Mouse (Mus musculus) gastrocnemius, postnatal 10 days (tissue): ENCODE measurements at regions not wholly inside any gene's neighbourhood (a gene's known extent, or its start where the extent isn't known, plus 50 kb on each side); places are given as distances from the start of the nearest gene placed in this dataset.

Experiments
- DNase-seq: peaks from one replicate; pipeline ENCODE4 v3.0.0; 2021; ENCODE audit warnings: mixed read lengths

DNA sequence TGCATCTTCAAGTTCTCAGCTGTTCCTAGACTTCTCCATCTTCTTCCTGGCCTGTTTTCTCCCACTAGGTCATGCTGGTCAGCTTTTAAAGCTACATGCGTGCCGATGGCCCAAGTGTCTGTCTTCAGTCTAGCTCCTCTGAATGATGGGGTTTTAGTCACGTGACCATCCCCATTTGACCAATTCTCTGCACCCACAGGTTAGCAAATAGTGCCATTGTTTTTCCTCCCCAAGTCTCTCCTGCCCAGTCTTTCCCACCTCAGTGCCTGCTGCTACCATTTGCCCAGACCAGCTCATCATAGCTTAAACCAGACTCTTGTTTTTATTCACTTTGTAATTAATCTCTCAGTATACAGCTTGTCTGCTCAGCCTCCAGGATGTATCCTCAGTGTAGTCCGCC is 62.3 kb downstream of the Zfp706 start:
- no peak for DNase-seq

DNA sequence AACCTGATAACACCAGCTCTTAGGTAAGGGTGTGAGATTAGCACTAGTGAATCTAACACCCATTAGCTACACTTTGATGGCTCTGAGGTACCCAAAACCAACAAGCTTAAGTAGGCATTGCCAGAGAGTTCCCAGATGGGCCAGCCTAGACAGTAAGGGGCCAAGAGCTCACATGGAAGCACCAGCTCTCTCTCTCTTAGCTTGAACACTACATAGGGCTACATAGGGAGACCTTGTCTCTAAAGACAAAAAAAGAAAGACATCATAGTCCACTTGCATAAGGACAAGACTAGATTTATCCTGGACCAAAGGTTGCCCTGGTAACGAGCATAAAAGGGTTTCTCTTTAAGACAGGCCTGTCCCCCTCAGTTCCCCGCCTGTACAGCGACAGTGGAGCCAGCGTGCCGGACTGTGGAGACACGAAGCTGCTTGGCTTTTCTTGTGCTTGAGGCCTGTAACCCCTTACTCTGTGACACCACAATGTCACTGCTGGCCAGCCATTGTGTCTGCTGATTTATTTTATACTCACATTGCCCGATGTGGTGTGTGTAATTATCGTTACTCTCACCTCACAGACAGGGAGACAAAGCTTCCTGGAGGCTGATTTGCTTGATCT is 62.9 kb downstream of the Zfp706 start:
- no peak for DNase-seq

GRCm38 (mm10) chr15:36943492-36944112 is 64.0 kb downstream of the Zfp706 start:
- DNase-seq: no peak

GRCm38 (mm10) chr15:36942261-36942660 is 65.3 kb downstream of the Zfp706 start:
- no peak for DNase-seq

- no peak for DNase-seq
Observed at GRCm38 (mm10) chr15:36941741-36942140, 65.8 kb downstream of the Zfp706 start.

DNA sequence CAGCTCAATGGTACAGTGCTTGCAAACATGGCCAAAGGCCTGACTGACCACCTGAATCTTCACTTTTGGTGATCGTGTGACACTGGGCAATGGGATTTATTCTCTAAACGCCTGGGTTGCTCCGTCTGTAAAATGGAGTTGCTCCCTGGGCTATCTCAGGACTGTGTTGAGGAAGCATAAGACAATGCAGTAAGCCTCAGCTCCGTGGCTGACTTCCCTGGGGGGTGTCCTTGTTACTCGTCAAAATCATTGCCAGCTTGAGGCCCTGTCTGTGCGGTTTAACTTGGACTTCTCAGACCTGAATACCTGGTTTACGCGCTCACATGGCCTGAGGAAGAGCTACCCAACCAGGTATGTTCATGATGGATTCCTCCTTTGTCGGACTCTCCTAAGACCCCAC is 68.0 kb downstream of the Zfp706 start:
- DNase-seq: no peak

DNA sequence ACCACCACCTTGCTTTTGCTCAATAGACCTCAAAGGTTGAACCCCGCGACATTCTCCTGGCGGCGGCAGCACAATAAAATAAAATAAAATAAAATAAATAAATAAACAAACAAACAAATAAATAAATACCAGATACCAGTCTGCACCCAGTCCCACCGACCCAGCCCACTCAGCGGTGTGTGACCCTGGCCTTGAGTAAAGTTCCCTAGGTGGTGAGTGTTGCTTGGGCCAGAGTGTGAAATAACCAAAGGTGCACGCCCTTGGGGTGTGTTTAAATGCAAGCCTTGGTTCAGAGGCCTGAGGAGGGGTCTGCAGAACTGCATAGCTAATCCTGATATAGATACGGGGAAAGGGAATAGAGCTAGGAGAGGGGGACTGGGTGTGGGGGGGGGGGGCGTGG is 68.4 kb downstream of the Zfp706 start:
- no peak for DNase-seq

DNA sequence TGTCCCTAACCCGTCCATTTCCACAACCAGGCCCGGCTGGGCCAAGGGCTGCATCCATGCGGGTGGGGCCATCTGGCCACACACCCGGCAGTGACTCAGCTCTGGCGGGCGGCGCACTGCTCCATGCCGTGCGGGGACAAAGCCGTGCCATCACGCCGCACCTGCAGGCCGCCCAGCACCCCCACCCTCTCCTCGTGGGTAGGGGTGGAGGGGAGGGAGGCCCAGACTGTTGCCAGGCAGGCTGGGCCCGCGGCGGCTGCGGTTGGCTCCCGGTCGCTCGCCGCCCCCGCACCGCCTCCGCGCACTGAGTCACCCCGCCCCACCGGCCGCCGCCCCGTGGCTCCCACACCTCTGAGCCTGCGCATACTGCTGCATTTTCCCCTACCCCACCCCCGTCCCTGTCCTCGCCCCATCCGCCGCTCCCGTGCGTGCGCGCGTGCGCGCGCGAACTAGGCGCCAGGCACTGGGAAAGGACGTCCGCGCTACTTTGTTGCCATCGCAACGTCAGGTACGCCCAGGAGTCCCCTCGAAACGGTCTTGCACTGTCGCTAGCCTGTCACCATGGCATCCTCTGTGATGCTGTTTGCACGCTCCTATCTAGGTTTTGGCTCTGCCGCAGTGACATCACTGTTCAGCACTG is 68.9 kb downstream of the Zfp706 start:
- DNase-seq: peak; percentile 86

DNA sequence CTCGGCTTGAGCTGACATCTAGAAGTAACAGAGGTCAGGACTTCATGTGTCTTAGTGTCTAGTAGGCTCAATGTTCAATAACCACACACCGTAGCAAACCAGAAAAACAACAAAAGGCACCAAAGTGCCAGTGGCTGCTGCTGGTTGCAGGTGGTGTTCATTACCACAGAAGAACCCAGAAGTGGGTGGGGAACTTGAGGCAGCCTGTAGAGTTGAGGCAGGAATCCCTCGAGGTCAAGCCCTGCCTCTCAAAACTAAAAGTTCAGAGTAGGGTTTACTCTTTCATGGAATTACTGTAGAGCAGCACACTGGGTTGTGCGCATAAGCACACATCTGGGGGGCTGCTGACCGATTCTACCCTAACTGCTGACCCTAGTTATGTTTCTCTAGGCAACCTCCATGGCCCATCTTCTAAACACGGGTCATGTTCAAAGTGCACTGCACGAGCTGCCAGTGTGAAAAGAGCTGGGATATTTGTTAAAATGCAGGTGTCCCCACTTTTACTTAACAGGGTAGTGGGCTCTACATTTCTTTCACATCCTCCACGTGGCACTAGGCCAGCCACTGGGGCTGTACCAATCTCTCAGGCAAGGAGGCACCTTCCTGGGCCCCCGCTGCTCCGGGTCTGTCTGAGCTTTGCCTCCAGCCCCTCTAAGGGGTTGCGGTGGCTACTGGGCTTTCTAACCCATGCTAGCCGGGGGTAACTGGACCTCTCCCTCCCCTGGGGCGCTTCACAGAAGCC is 69.6 kb downstream of the Zfp706 start:
- peak; percentile 48 for DNase-seq

DNA sequence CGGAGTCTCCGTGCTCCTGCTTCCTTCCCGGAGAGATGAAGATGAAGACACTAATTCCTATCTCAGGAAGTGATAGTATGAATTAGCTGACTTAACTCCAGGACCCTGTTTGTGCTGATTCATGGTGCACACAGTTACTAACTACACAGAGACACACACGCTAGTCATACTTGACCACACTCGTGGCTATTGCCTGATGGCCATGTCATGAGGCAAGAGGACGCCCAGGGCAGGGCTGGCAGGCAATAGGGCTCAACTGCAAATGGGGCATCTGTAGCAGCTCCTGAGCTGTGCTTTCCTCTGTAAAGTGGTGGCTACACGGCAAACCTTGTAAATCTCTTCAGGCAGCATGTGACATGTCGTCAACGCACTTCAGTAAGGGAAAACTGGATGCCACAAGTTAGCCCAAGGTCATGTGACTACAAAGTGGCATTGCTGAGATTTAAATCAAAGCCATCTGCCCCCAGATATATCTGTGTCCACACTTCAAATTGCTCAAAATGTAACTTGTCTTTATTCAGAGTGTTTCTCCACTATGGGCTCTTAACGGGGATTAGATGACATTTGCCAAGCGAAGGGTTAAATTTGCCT is 70.4 kb downstream of the Zfp706 start:
- DNase-seq: no peak

- DNase-seq: no peak
Observed at GRCm38 (mm10) chr15:36934801-36935200, 72.8 kb downstream of the Zfp706 start.

DNA sequence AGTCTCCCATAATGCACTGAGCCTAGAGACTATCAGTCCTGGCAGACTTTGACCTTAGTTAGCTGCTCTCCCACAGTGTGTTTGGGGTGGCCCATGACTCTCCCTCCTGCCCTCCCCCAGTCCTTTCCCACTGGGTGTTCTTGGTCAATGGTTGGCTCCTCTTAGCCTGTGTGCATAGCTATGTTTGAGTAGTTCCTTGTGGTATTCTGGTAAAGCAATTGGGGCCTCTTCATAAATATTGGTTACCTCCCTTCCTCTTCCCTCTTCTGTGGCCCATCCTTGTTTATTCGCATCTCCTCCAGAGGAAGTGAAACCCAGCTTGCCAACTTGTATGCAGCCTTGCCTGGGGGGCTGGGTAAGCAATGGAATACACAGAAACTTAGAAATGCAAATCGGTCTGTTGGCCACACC is 74.0 kb downstream of the Zfp706 start:
- DNase-seq: no peak

GRCm38 (mm10) chr15:36931460-36931859 is 76.1 kb downstream of the Zfp706 start:
- no peak for DNase-seq

- no peak for DNase-seq
Observed at GRCm38 (mm10) chr15:36930433-36930832, 77.1 kb downstream of the Zfp706 start.

DNA sequence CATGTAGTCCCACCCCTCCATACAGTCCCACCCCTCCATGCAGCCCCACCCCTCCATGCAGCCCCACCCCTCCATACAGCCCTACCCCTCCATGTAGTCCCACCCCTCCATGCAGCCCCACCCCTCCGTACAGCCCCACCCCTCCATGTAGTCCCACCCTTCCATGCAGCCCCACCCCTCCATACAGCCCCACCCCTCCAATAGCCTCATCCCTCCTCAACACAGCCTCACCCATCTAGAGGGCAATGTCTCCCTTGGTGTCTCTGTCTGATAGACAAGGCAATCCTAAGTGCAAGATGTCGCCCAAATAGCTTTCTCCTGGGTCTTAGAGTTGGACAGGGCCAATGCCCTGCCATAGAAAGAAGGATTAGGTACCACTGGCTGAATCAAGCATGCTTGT is 77.8 kb downstream of the Zfp706 start:
- no peak for DNase-seq

GRCm38 (mm10) chr15:36929088-36929487 is 78.5 kb downstream of the Zfp706 start:
- DNase-seq: no peak

DNA sequence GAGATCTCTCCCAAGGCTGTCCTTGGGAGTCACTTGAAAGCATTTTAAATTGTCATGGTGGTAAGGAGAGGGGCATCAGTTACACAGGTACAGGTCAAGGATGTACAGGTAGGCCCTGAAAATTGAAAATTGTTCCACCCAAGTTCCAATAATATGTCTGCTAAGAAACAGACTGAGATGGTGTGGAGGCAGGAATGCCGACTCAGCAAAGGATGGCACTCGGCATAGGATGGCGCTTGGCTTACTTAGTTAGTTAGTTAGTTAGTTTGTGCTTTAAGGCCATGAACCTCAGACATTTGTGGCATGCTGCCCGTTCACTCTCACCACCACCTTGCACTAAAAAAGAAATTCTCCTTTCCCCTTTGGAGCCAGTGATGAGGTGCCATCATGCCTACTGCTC is 78.9 kb downstream of the Zfp706 start:
- no peak for DNase-seq

- no peak for DNase-seq
Observed at GRCm38 (mm10) chr15:36927436-36927835, 80.1 kb downstream of the Zfp706 start.

DNA sequence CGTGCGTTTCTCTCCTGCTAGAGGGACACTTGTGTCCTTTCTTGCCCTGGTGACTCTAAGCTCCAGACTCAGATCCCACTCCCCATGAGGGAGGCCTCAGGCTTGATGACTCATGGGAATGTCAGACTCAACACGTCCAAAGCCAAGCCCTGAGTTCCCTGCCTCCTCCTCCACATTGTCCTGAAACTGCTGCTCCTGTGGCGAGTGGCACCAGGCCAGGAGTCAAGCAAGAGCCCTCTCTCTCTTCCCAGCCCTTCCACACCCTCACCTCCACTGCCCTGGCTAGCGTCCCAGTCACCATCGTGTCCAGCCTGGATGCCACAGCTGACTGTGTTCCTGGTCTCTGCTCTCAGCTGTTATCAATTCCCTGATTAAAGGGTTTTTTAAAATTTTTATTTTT is 83.4 kb downstream of the Zfp706 start:
- DNase-seq: peak; percentile 32

- no peak for DNase-seq
Observed at GRCm38 (mm10) chr15:36921384-36921783, 86.2 kb downstream of the Zfp706 start.

DNA sequence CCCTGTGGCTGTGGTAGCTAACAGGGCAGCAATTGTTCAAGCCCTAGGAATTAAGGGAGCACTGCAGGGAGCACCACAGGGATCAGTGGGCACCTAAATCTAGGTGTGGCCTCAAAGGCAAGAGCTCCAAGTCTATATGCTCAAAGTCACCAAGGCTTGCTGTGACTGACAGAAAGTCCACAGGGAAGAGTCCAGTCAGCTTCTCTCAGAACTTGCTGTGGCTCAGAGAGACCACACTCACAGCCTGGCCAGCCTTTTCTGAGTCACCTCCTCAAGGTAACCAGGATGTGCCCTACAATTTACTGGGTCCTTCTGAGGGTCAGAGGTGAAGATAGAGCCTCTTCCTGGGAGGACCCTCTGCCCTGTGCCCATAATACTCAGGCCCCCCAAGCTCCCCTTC is 86.7 kb downstream of the Zfp706 start:
- DNase-seq: no peak

- no peak for DNase-seq
Observed at GRCm38 (mm10) chr15:36919704-36920103, 87.9 kb downstream of the Zfp706 start.

DNA sequence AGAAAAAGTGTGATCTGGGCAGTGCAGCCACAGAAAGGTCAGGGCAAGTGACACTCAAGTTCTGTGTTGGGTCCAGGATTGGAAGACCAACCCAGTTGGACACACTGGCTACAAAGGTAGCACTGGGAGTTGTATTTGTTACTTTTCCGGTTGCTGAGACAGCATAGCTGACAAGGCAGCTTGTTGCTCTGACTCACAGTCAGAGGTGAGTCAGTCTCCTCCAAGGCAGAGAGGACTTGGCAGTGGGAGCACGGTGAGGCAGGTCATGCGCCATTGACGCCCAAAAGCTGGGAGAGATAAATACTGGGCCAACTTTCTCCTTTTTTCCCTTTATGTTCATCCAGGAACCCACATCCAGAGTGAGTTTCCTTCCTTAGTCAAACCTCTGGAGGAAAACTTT is 88.4 kb downstream of the Zfp706 start:
- DNase-seq: no peak
